Mouse (Mus musculus): ENCODE results near the gene Arhgap25.

DNA sequence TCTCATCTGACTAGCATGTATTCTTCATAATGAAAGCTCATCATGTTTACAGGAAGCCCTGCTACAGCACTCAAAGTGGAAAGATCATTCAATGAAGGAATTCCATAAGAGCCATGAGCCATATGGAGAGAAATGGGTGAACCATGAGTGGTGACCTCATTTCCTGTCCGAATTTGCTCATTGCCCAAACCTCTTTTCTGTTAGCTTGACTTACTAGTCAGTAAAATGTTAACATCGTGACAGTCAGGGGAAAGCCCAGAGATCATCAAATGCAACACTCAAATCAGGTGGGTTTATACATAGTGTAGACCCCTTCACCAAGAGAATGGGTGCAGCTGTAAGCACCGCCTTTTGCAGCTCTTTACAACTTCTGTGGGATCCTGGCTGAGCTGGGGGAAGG lies 20.7 kb upstream of the Arhgap25 start:
- no peak for TF ChIP-seq CTCF (IDR thresholded peaks at IDR 0.05; ENCODE audit: borderline replicate concordance, insufficient read depth, low read depth, low read length)
- no peak for TF ChIP-seq POLR2A (IDR thresholded peaks at IDR 0.05; ENCODE audit: borderline replicate concordance, insufficient read depth, low read length)
